Mouse (Mus musculus): ENCODE measurements at regions not wholly inside any gene's neighbourhood (a gene's known extent, or its start where the extent isn't known, plus 50 kb on each side); places are given as distances from the start of the nearest gene placed in this dataset.
A peak's percentile ranks its signal among the peaks of the same experiment; 100 is the strongest.
"Not testable (repeated sequence)": the region's sequence is repeated elsewhere in the genome, so short reads cannot be mapped to it uniquely, and the experiment has no call there.

- DNase-seq (ENCODE audit: low spot score) = no peak
Observed at GRCm38 (mm10) chr3:49686182-49686895, 70.8 kb downstream of the Pcdh18 start.

GRCm38 (mm10) chr3:49674921-49675320 is 82.2 kb downstream of the Pcdh18 start:
- no peak for DNase-seq (ENCODE audit: low spot score)

- no peak for DNase-seq (ENCODE audit: low spot score)
Observed at GRCm38 (mm10) chr3:49672685-49673184, 84.4 kb downstream of the Pcdh18 start.

- no peak for DNase-seq (ENCODE audit: low spot score)
Observed at GRCm38 (mm10) chr3:49667543-49668338, 89.4 kb downstream of the Pcdh18 start.

- no peak for DNase-seq (ENCODE audit: low spot score)
Observed at GRCm38 (mm10) chr3:49666516-49666915, 90.6 kb downstream of the Pcdh18 start.

GRCm38 (mm10) chr3:49648895-49649175 is 108.3 kb downstream of the Pcdh18 start:
- DNase-seq (ENCODE audit: low spot score) = no peak

GRCm38 (mm10) chr3:49648040-49648894 is 108.9 kb downstream of the Pcdh18 start:
- DNase-seq (ENCODE audit: low spot score) = no peak

- no peak for DNase-seq (ENCODE audit: low spot score)
Observed at GRCm38 (mm10) chr3:49644993-49645392, 112.1 kb downstream of the Pcdh18 start.

- no peak for DNase-seq (ENCODE audit: low spot score)
Observed at GRCm38 (mm10) chr3:49643871-49644270, 113.3 kb downstream of the Pcdh18 start.

GRCm38 (mm10) chr3:49641966-49642758 is 115.0 kb downstream of the Pcdh18 start:
- peak; percentile 44 for DNase-seq (ENCODE audit: low spot score)

- no peak for DNase-seq (ENCODE audit: low spot score)
Observed at GRCm38 (mm10) chr3:49641411-49641810, 115.7 kb downstream of the Pcdh18 start.

- DNase-seq (ENCODE audit: low spot score) = no peak
Observed at GRCm38 (mm10) chr3:49638601-49639000, 118.5 kb downstream of the Pcdh18 start.

- DNase-seq (ENCODE audit: low spot score) = no peak
Observed at GRCm38 (mm10) chr3:49636676-49637075, 120.4 kb downstream of the Pcdh18 start.

- no peak for DNase-seq (ENCODE audit: low spot score)
Observed at GRCm38 (mm10) chr3:49592706-49593451, 164.2 kb downstream of the Pcdh18 start.

- no peak for DNase-seq (ENCODE audit: low spot score)
Observed at GRCm38 (mm10) chr3:49590234-49590633, 166.9 kb downstream of the Pcdh18 start.

GRCm38 (mm10) chr3:49586531-49587168 is 170.5 kb downstream of the Pcdh18 start:
- DNase-seq (ENCODE audit: low spot score) = no peak

GRCm38 (mm10) chr3:49585962-49586361 is 171.2 kb downstream of the Pcdh18 start:
- DNase-seq (ENCODE audit: low spot score) = not testable (repeated sequence)

- DNase-seq (ENCODE audit: low spot score) = no peak
Observed at GRCm38 (mm10) chr3:49566769-49567729, 190.1 kb downstream of the Pcdh18 start.

- no peak for DNase-seq (ENCODE audit: low spot score)
Observed at GRCm38 (mm10) chr3:49527642-49528041, 229.5 kb downstream of the Pcdh18 start.
